Mouse (Mus musculus) layer of hippocampus, adult 9-11 months (tissue): ENCODE measurements at regions not wholly inside any gene's neighbourhood (a gene's known extent, or its start where the extent isn't known, plus 50 kb on each side); places are given as distances from the start of the nearest gene placed in this dataset.
"Not testable (repeated sequence)": the region's sequence is repeated elsewhere in the genome, so short reads cannot be mapped to it uniquely, and the experiment has no call there.

ENCODE experiments used
- DNase-seq: peaks from one replicate; pipeline ENCODE4 v3.0.0; 2022

GRCm38 (mm10) chr13:74969244-74969643 lies 120.4 kb upstream of the Pcsk1 start:
- no peak for DNase-seq

- no peak for DNase-seq
These were observed 133.8 kb upstream of the Pcsk1 start for GRCm38 (mm10) chr13:74955876-74956275.

DNA sequence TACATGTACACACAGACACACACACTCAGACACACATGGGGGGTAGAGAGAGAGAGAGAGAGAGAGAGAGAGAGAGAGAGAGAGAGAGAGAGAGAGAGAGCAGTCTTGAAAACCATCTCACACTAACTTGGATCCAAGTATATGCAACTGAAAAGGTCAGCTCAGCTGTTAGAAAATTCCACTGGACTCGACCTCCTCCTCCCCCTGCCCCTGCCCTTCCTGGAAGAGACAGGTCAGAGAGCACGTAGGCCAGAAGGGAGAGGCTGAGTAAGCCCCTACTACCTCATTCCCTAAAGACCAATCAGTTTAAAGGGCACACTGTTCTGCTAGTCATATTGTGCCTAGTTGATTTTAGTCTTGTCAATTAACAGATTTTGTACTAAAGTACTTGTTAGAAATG lies 105.0 kb upstream of the Cast start:
- not testable (repeated sequence) for DNase-seq

DNA sequence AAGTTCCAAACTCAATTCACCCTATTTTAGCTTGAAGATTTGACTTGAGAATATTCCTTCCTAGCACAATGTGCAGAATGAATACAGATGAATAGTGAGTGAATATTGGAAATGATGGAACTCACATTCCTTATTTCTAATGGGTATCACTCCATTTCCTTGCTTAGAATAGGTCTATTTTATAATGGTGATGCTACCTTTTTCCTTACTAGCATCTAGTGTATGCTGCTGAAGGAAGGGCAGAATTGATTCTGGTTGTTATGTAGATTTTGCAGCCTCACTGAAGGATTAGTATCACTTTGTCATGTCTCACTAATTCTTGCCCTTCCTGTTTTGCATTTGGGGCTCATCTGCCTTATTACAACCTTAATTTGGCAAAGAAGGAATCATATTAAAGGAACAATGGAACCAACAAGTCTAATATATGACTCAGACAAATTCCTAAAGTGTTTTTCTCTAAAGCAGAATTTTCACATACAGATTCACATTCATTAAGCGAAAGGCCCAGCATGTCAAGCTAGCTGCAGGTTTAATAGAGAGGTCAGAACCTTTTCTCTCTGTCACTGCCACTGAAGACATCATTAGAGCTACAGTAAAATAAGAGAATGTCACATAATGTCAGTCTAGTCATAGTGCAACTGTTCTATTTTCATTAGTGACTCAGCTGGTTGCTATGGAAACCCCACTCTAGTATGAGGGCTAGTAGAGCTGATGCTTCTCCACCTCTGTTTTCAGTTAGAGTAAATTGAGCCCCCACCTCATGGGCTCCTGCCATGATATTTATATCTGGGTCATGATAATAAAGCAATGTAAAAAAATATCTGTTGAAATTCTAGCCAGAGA lies 94.8 kb upstream of the Cast start:
- DNase-seq: peak; percentile 15

DNA sequence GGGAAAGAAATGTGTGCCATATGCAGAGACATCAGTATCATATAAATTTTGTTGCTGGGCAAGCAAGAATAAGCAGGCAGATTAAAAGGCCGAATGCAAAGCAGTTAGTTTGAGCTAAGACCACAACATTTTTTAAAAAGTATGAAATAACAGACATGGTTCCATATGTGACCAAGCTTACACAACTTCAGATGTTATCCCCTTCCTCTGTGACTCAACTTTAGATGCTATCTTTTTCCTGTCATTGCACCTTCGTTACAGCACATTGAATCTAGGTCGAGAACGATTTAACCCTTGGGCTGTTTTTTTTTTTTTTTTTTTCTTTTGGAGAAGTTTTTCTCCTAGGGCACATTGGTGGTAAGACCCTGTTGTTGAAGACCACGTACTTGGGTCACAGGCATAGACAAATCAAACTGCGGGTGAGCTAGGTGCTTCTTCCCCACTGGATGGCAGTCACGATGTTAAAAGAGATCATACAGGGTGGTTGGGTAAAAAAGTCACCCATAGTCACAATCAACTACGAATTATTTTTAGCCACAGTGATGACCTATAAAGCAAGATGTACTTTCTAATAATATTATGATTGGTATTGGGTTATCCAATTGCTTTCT lies 81.4 kb upstream of the Cast start:
- DNase-seq: no peak

GRCm38 (mm10) chr13:74867720-74868119 lies 59.1 kb upstream of the Cast start:
- no peak for DNase-seq

- DNase-seq: no peak
These were observed 55.4 kb upstream of the Cast start for GRCm38 (mm10) chr13:74864000-74864399.

DNA sequence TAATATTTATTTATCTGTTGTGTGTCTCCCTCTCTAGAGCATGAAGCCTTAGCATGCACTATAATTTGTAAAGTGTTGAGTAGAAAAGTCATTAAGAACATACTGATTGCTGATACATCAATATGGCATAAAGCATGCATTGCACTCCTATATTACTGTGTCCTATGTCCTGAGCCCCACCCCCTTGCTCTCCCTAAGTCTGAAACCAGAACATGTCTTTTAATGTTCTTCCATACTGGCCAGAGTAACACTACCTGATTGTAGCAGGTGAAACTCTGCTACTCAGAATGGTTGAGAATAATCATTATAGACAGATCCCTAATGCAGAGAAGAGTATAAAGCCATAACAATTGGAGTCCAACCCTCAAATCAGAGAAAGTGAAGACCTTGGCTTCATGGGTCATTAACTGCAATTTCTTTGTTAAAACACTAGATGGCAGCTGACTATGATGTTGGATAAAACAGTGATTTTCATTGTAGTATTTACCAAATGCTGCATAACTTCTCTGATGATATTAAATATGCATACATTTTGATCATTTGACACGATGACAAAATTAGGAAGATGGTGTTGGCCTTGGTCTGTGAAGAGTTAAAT lies 52.9 kb upstream of the Cast start:
- DNase-seq: no peak
